Mouse (Mus musculus): ENCODE data around the gene Tnk1.

Gene Tnk1

DNA sequence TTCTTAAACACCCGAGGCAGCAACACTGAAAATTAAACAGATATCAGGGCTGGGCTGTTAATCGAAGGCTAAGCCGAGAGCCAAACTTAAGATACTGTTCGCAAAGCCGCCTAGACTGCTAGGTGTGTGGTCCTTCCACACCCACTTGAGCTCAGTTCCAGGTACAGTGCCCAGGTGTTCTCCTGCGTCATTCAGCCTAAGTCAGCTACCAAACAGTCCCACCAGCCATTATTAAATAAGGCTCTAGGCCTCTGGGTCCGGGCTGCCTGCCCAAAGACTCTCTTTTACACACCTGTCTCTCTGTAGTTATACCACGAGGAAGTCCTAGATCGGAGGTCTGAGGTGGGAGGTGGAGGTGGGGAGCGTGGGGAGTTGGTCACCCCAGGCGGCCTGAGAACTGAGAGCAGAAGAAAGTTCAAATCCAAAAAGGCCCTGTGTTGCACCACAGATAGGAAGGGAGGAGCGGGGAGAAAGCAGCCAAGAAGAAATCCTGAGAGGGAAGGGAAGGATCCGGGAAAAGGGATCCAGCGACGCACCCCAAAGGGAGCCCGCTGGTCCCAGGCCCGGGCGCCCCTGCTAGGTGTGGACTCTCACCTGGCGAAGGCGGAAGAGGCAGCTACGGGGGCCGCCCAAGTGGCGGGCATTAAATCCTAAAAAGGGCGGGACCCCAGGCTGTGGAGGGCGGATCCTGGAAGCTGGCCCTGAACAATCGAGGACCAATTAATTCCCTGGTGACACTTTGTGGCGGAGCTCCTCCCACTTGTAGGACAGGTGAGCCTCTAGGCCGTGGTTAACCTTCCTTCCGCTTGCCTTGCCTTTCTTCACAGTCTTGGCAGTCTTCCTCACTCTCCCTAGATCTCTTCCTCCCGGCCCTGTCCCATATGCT is at the start of gene Tnk1:
Gene Tnk1 (minus strand): TSS at position 618 of the 886 bp plus-strand sequence.
- DNase-seq (ENCODE audit: low read depth): no peak

DNA sequence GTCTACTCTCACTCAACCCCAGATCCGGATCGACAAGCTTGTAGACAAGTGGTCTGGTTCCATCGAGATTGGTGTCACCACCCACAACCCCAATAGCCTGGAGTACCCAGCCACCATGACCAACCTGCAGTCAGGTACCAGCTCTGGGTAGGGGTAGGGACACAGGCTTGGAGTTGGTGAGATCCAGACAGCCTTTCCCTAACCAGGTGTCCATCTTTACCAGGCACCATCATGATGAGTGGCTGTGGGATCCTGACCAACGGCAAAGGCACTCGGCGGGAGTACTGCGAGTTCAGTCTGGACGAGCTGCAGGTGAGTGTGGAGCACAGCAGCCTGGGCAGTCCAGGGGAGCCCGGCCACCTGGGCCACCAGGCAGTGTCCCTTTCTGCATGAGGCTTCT is 45.8 kb upstream of the Tnk1 start:
- no peak for DNase-seq (ENCODE audit: low read depth)

DNA sequence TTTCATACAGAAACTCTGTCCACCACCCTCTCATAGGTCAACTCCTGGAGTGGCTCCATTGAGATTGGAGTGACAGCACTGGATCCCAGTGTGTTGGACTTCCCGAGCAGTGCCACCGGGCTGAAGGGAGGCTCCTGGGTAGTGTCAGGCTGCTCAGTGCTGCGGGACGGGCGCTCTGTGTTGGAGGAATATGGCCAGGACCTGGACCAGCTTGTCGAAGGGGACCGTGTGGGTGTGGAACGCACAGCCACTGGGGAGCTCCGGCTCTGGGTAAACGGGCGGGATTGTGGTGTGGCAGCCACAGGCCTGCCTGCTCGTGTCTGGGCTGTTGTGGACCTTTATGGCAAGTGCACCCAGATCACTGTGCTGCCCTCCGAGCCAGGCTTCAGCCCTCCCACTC is 44.4 kb upstream of the Tnk1 start:
- DNase-seq (ENCODE audit: low read depth): no peak

DNA sequence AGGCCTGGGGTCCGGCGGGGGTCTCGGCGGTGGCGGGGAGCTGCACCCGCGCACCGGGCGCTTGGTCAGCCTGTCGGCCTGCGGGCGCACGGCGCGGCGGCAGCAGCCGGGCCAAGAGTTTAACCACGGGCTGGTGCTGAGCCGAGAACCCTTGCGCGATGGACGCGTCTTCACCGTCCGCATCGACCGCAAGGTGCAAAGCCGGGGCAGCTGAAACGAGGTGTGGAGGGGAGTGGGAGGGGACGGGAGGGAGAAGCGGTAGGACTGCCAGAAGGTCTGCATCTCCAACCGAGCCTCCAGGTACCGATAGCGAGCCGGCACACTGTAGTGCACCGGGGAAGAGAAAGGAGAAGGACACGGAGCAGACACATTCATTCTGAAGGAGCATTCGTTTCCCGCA is 43.5 kb upstream of the Tnk1 start:
- DNase-seq (ENCODE audit: low read depth): no peak

DNA sequence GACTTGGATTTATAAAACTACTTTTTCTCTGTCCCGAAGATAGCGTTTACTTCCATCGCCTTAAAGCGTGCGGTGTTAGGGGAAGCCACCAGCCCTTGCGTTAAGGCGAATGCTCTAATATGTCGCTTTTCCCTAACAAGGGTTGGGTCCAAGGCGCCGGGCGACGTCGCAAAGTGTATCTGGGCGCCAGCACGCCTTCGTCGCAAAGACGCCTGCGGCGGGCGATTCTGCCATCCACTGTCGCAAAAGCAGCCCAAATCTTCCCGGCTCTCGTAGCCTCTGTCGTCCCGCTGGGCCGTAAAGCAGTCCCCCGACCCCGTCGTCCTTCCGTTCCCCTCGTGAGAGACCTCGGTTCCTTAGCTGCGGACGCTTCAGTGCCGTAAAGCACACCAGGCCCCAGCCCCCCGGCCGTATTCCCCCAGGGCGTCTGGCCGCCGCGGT is 42.9 kb upstream of the Tnk1 start:
- DNase-seq (ENCODE audit: low read depth): peak; percentile 94

DNA sequence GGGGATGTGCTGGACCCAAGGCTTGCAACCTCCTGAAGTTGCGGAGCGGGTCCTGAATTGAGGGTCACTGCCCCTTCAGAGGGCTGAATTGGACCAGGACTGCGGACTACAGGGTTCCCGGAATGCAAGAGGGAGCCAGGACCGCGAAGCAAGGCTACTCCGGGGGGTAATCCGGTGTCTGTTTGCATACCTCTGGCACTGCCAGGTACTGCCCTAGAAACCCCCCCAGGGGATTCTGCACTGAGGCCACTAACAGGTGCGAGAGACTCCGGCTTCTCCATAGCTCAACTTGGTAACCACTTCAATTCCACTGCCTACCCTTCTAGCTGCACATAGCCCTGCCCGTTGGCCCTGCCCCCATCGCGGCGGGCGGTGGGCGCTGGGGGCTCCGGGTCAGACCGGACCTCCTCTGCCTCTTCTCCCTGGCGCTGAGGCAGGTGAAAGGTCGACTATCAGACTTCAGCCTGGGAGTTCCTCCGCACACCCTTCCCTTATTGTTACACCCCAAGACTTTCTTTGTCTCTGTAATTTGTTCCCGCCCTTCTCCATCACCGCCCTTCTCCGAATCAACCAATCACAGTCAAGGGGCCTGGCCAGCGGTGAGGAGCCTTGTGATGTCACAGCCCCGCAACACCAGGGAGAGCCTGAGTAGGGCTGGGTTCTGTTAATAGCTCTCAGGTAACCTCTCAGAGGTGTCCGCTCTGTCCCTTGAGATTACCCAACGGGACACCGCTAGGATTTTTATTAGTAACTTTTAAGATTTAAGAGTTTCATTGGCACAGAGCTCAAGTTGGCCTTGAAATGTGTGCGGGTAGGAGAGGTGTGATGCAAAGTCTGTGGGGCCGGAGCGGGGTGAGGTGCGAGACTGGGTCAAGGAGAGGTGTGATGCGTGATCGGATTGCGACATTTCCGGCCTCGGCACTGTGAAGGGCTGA is 42.2 kb upstream of the Tnk1 start, which contains the start of the genes 2810408A11Rik and Neurl4:
Gene 2810408A11Rik (minus strand): TSS at position 517 of the 935 bp plus-strand sequence.
Gene Neurl4 (plus strand): TSS at position 602 of the 935 bp plus-strand sequence.
- DNase-seq (ENCODE audit: low read depth): peak; percentile 98

DNA sequence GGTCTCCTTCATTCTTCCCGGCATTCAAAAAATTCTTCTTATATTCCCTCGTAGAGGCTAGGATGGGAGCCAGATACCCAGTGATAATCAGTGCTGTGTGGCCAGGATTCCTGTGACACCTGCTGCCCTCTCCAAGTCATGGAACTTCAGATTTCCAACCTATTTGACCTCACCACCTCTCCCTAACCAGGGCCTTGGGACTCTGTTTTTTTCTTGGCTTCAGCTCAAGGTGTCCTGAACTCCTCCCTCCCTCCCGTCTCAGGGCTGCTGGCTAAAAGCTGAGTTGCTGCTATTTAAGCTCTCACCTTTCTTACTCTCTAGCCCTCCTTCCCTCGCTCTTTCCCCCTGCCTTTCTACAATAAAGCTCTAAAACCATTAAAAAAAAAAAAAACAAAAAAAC is 41.3 kb upstream of the Tnk1 start:
- no peak for DNase-seq (ENCODE audit: low read depth)

DNA sequence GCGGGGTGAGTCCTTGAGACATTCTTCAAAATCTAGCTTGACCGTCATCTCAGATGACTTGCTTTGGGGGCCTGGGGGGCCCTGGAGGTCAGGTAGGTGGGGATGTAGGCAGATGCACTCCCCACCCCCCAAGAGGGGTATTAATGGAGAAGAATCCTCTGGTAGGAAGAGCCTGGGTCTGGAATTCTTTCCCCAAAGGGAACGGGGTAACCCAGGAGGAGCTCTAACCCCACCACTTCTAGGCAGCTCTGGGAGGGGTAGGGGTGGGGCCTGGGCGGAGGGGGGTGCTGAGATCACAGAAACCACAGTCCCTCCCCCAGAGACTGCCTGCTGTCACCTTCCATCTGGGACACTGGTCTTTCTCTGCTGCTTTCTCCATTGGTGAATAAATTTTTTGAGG is 36.8 kb upstream of the Tnk1 start, which contains the start of gene Acap1:
Gene Acap1 (minus strand): TSS at position 249 of the 400 bp plus-strand sequence.
- peak; percentile 88 for DNase-seq (ENCODE audit: low read depth)

DNA sequence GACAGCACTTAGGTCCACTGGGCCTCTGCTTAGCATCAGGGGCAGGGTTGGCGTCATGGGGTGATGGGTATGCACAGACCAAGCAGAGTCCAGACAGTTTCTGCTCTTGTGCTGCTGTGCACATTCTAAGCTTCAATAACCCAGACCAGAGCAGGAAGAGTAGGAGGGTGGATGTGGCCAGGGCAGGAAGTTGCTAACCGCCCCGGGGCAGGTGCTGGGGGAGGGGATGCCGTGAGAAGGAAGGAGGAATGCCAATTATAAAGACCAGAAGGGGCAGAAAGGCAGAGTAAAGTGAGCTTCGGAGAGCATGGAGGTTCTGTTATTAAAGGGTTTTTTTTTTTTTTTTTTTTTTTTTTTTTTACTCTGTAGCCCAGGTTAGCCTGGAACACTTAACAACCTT is 36.1 kb upstream of the Tnk1 start:
- peak; percentile 91 for DNase-seq (ENCODE audit: low read depth)

DNA sequence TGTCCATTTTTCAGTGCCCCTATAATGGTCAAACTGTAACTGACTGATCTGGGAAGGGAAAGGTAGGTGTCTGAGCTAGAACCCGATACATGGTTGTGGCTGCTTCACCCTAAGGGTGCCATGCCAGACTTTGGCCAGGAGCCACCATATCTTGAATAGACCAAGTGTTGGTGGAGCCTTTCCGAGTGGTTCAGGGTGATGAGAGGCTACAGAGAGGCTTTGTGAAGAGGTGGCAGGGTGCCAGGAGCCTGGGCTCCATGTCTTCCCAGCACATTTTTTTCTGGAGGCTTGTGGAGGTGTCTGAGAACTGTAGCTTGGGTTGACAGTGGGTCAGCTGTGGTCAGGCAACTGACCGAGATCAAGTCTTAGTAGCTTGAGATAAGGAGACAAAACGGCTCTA is 33.0 kb upstream of the Tnk1 start:
- DNase-seq (ENCODE audit: low read depth): no peak

DNA sequence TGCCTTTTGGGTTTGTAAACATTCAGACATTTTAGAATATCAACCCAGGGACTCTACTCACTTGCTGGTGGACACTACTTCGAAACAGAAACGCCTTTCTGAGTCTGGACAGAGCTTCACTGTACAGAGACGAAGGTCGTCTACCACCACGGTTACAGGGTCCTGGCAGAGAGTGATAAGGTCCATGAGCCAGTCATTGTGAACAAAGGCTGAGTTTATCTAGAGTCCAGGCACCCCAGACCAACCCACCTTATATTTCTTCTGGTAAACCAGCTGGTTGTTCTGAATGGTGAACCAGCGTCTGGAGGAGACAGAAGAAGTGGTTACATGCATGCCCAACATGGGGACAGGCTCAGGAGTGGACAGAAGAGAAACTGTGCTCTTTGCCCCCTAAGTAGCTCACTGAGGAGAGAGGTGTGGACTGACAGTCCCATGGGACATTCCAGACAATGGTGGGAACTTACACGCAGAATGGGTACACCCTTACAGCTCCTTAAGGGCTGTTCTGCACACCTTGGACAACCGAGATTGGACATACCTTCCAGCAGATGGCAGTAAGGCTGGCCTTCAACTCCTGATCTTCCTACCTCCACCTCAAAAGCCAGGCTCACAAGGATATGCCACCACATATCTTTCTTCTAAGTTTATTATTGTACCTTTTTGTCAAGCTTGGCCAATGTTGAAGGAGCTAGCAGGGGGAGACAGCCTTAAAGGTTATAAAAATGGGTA is 28.5 kb upstream of the Tnk1 start:
- peak; percentile 32 for DNase-seq (ENCODE audit: low read depth)

DNA sequence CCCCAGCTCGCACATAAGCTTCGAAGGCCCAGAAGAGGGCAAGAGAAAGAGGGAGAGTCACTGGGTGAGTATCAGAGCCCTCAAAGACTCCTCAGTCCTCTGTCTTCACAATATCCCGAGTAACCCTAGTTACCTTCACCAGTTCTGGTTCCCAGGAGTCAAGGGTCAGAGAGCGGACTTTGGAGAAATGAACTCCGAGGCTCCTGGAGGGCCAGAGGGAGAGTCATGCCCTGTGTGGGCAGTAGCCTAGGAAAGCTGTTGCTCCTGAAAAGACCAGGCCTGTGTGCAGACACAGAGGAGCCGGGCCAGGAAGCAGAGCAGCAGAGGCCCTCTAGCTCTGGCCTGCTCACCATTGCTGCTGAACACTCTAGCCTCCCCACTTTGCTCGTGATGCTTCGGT is 26.1 kb upstream of the Tnk1 start:
- no peak for DNase-seq (ENCODE audit: low read depth)

DNA sequence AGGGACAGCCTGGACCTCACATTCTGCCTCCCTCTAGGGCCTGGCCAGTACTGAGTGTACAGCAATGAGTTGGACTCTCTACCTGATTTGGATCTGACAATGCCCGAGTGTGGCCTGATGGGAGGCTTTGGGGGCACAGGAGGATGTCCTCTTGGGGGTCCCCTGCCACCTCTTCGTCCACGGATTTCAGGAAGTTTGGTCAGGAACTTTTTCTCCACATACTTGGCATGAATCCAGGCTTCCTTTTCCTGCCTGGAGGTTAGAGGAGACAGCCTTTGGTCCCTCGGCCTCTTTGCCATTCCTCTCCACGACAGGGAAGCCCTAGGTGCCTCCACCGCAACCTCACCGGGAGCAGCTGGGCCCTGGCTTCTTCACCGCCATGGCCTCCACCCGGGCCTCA is 25.7 kb upstream of the Tnk1 start:
- no peak for DNase-seq (ENCODE audit: low read depth)

DNA sequence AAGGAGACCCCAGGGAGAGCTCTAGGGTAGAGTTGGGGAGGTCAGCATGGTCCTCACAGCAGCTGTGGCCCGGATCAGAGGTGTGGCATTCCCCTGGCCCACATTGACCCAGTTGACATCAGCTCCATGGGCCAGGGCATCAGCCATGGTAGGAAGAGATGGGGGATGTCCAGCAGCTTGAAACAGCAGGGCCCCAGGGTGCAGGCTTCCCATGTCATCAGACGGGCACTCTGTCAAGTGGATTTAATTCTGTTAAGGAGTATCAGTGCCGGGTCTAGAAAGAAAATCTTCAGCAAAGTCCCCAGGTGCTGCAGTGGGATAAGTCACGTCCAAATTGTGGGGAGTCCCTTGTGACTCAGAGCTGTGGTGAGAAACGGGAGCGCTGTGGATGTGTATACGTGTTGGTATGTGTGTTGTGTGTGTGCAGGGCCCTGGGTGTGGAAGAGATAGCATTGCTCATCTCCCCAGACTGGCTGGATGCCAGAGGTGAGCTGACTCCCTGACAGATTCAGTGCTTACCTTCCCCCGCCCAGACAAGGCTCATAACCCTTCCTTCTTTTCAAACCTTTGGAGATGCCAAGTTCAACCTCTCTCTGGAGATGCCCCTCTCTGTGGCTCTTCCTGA is 25.1 kb upstream of the Tnk1 start:
- no peak for DNase-seq (ENCODE audit: low read depth)

DNA sequence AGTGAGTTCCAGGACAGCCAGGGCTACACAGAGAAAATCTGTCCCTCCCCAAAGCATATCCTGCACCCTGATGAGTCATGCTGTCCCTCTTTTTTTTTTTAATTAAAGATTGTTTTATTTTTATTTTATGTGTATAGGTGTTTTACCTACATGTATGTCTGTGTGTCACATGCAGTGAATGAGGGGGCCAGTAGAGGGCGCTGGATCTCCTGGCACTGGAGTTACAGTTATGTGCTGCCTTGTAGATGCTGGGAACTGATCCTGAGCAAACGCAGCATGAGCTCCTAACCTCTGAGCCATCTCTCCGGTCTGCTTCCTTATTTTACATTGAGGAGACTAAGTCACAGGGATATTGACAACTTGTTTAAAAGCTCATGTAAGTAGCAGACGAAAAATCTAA is 24.5 kb upstream of the Tnk1 start:
- peak; percentile 81 for DNase-seq (ENCODE audit: low read depth)

DNA sequence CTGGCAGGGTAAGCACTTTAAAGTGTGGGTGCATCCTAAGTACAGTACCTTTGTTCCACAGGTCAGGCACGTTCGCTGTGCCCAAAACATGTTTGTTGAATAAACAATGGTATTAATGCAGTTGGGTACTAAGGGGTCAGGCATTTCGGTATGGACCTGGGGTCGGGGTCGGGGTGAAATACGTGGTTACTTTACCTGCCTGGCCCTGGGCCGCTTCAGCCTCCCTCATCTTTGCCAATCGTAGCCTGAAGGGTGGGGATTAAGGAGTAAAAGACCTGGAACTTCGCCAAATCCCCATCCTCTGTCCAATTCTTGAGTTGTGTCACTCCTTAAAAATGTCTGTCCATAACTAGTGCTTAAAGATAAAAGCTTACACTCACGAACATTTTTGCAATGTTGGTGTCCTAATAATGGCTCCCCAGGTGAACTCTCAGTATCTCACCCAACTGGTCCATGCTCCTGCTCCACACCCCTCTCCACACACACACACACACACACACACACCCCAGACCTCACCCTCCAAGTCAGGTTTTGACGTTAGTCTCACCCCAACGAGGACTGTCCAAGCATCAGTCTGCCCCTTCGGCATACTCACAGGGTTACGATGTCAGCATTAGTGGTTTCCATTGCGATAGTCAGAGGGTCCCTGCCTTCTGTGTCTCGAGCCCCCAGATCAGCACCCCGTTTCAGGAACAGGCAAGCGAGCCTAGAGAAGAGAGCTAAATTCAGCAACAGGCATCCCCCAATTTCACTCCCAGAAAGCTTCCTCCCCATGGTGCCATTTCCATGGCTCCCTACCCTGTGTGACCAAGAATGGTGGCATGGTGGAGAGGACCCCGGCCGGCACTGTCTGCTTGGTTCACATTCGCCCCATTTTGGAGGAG is 23.5 kb upstream of the Tnk1 start:
- DNase-seq (ENCODE audit: low read depth): peak; percentile 22

DNA sequence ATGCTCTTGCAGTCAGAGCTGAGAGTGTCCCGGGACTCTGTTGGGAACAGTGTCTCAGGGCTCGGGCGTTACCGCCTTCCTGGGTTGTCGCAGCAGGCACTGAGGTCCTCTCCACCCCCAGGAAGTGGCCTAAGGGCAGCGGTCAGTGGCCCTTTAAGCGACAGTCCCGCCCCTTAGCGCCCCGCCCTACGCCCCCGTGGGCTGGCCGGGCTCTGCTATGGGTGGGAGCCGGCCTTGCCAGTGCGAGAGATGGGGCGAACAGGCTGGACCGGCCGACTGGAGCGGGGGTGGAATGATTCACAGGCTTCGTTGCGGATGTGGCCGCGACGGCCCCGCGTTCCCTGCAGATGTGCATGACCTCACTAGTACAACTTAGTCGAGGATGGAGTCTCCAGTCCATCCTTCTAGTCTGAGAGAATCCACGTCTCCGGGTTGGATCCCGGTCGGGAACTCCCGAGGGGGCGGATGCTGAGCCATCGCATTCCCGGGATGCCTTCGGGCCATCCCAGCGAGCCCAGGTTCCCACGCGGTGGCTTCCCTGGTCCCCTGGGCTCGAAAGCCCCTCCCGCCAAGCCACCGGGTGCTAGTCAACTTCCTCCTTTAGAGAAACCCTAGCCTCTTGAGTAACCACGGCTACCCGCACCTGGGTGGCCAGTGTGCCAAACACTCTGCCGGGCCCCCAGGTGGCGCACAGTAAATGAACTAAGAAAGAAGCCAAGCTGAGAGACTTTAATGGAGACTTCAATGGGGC is 22.5 kb upstream of the Tnk1 start, which contains the start of gene Kctd11:
Gene Kctd11 (minus strand): TSS at position 554 of the 751 bp plus-strand sequence.
- DNase-seq (ENCODE audit: low read depth): peak; percentile 82

DNA sequence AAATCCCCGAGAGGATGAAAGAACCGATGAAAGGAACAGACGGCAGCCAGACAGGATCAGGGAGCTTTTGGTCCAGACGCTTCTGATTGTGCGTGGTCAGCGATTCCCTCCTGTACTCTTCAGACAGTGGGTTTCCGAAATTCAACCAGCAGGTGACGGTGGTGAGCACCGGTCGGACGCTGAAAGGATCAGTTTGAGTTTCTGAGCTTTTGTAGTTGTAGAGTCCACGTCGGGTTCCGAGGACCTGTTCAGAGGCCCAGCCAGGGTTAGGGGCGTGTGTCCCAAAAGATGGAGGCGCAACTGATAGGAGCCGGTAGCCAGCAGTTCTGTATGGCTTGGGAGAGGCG is 21.9 kb upstream of the Tnk1 start:
- peak; percentile 88 for DNase-seq (ENCODE audit: low read depth)

DNA sequence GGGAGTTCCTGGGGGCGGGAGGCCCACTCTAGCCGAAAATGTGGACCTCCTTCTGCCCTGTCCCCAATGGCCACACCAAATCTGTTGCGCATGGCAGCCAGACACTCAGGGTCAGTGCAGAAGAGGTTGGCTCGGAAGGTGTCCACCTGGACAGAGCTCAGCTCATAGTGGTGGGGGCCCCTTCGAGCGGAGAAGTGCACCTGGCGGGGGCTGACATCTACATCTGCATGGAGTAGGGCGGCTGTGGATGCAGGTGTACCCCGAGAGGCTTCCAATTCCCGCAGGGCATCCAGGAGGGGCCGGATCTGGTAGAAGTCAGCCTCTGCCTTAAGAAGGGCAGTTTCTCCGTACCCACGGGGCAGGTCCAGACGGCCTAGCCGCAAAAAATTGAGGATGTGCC is 21.2 kb upstream of the Tnk1 start:
- DNase-seq (ENCODE audit: low read depth): no peak

DNA sequence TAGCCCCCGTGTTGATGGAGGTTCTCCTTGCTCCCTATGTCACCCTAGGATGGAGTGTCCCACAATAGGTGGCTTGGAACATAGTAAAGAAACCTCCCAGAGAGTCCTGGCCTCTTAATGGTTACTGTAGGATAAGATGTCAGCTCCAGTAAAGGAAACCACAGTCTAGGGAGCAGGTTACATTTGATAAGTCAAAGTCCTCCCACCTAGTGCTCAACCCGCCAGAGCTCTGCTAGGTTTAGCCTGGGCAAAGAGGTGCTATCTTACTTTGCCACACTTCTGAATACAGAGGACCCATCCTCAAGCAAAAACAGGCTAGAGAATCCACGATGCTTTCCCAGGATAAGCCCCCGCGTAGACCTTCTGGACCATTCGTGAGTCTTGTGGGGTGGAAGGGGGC is 20.4 kb upstream of the Tnk1 start:
- DNase-seq (ENCODE audit: low read depth): no peak
